Comparison of ENCODE assay signal across 12 mouse cellular contexts in genomic region chr1:62709770-62710335, GRCm38 (mm10). TPM values are rescaled to one million over a fixed set of nuclear protein-coding genes. Genes with fewer than 3 reads are reported as not detected.
A peak's percentile ranks its signal among the peaks of the same experiment; 100 is the strongest.
DNase-seq lines count a peak whose midpoint lies in the region; ATAC-seq lines count a peak whose summit lies in the region.
"Had no signal": no experiment of that assay in that cellular context is flagged by ENCODE, and none has a peak within 500 bp of the region (broad histone marks: within the 10 kb centered on the region; RNA-seq: fewer than 3 reads in every experiment).

No protein-coding gene starts in this region.

- H3K36me3 ChIP-seq in forebrain, embryonic 13.5 days (ENCODE audit: poor library complexity, severe bottlenecking), result no peaks in the 10 kb centered on the region
- no peaks in the 10 kb centered on the region for H3K36me3 ChIP-seq in forebrain, embryonic 10.5 days (replicated peaks)
- 0 out of 2 replicates have a peak, but pooled peaks cover 2% of the 10 kb centered on the region for H3K36me3 ChIP-seq in embryonic facial prominence, embryonic 14.5 days (ENCODE audit: control insufficient read depth, insufficient read depth, low read length)
- no peaks in the 10 kb centered on the region for H3K36me3 ChIP-seq in limb, embryonic 12.5 days
- H3K36me3 ChIP-seq: limb, embryonic 15.5 days had no signal

- no peak for DNase-seq in forebrain, embryonic 10.5 days (ENCODE audit: extremely low spot score, low spot score)
- DNase-seq in kidney, postnatal 10 days, result peak; percentile 55
- no peak for DNase-seq in kidney, adult 8-10 months
- DNase-seq in embryonic facial prominence, embryonic 14.5 days (ENCODE audit: low spot score), result no peak
- no peak for DNase-seq in cerebellum, postnatal 10 days
- DNase-seq: cerebellum, adult 9-10 months had no signal

- H3K9ac ChIP-seq in forebrain, embryonic 13.5 days, result peak overlapping the region; percentile 40; the same call in 1 of the 2 replicates
- H3K9ac ChIP-seq in embryonic facial prominence, embryonic 14.5 days (ENCODE audit: low read depth, low read length), result no peak overlapping the region
- H3K9ac ChIP-seq in limb, embryonic 12.5 days (replicated peaks), result no peak overlapping the region
- H3K9ac ChIP-seq: limb, embryonic 15.5 days had no signal

- peak overlapping the region; percentile 90 for H3K4me2 ChIP-seq in forebrain, embryonic 13.5 days
- H3K4me2 ChIP-seq in embryonic facial prominence, embryonic 14.5 days (ENCODE audit: low read depth, low read length), result peak overlapping the region; percentile 88; the same call in 1 of the 2 replicates
- H3K4me2 ChIP-seq in limb, embryonic 12.5 days, result peak overlapping the region; percentile 90
- H3K4me2 ChIP-seq: limb, embryonic 15.5 days had no signal

- peaks cover 48% of the 10 kb centered on the region for H3K27me3 ChIP-seq in forebrain, embryonic 13.5 days
- peaks cover 69% of the 10 kb centered on the region for H3K27me3 ChIP-seq in forebrain, embryonic 10.5 days (ENCODE audit: poor library complexity, severe bottlenecking)
- 0 out of 2 replicates have a peak, but pooled peaks cover 8% of the 10 kb centered on the region for H3K27me3 ChIP-seq in embryonic facial prominence, embryonic 14.5 days (replicated peaks; ENCODE audit: control insufficient read depth, insufficient read depth, low read length)
- H3K27me3 ChIP-seq in limb, embryonic 12.5 days, result peaks cover 29% of the 10 kb centered on the region

- peak overlapping the region; percentile 3; the same call in 1 of the 2 replicates for H3K4me3 ChIP-seq in forebrain, embryonic 13.5 days
- H3K4me3 ChIP-seq in forebrain, embryonic 10.5 days, result no peak overlapping the region
- H3K4me3 ChIP-seq in embryonic facial prominence, embryonic 14.5 days (ENCODE audit: low read depth, low read length), result no peak overlapping the region
- no peak overlapping the region; the same call in 1 of the 2 replicates for H3K4me3 ChIP-seq in limb, embryonic 12.5 days (replicated peaks)
- H3K4me3 ChIP-seq: limb, embryonic 15.5 days; myocyte had no signal

- ATAC-seq in forebrain, embryonic 13.5 days, result no peak
- no peak for ATAC-seq in embryonic facial prominence, embryonic 14.5 days (ENCODE audit: low read depth)
- ATAC-seq in limb, embryonic 12.5 days (ENCODE audit: insufficient number of reproducible peaks, insufficient read depth, low FRiP score, low TSS enrichment, low read depth), result no peak
- ATAC-seq in activated CD4-positive, CD25-positive, alpha-beta regulatory T cell, adult 4 months, result no peak

- no peaks in the 10 kb centered on the region for H3K9me3 ChIP-seq in forebrain, embryonic 13.5 days (replicated peaks)
- H3K9me3 ChIP-seq in forebrain, embryonic 10.5 days, result no peaks in the 10 kb centered on the region
- no peaks in the 10 kb centered on the region for H3K9me3 ChIP-seq in embryonic facial prominence, embryonic 14.5 days (ENCODE audit: control insufficient read depth, low read length)
- H3K9me3 ChIP-seq in limb, embryonic 12.5 days, result no peaks in the 10 kb centered on the region
- H3K9me3 ChIP-seq: limb, embryonic 15.5 days had no signal

- H3K27ac ChIP-seq in forebrain, embryonic 13.5 days, result no peak overlapping the region
- H3K27ac ChIP-seq in forebrain, embryonic 10.5 days, result no peak overlapping the region
- no peak overlapping the region for H3K27ac ChIP-seq in embryonic facial prominence, embryonic 14.5 days (replicated peaks; ENCODE audit: low read depth, low read length)
- no peak overlapping the region for H3K27ac ChIP-seq in limb, embryonic 12.5 days
- H3K27ac ChIP-seq: limb, embryonic 15.5 days; macrophage had no signal

- 42% methylated on average over 5 of the region's 5 CpGs for WGBS in forebrain, embryonic 13.5 days
- WGBS in forebrain, embryonic 10.5 days, result 54% methylated on average over 5 of the region's 5 CpGs
- 50% methylated on average over 4 of the region's 5 CpGs for WGBS in embryonic facial prominence, embryonic 14.5 days
- WGBS in limb, embryonic 12.5 days, result 32% methylated on average over 5 of the region's 5 CpGs

- H3K4me1 ChIP-seq in forebrain, embryonic 13.5 days, result peaks cover 55% of the 10 kb centered on the region
- peaks cover 56% of the 10 kb centered on the region for H3K4me1 ChIP-seq in forebrain, embryonic 10.5 days
- H3K4me1 ChIP-seq in embryonic facial prominence, embryonic 14.5 days (ENCODE audit: control insufficient read depth, insufficient read depth, low read length), result peaks cover 21% of the 10 kb centered on the region
- peaks cover 65% of the 10 kb centered on the region for H3K4me1 ChIP-seq in limb, embryonic 12.5 days (replicated peaks)

RNA-seq across cellular contexts. Expression of gene Nrp2, which starts 6.8 kb away (rescaled TPM):
- polyA plus RNA-seq in forebrain, embryonic 13.5 days (2015; fragmentation: Nextera tagmentation; extraction: Ambion mirVana), result 19.5 and 28.3 TPM in 2 replicates
- 9.6 and 10.5 TPM in 2 replicates for polyA plus RNA-seq in forebrain, embryonic 10.5 days (2016; fragmentation: Nextera tagmentation; extraction: Ambion mirVana)
- 41.6 and 42.1 TPM in 2 replicates for polyA plus RNA-seq in embryonic facial prominence, embryonic 14.5 days (2014; fragmentation: Nextera tagmentation; extraction: Ambion mirVana)
- 70.7 and 86.2 TPM in 2 replicates for polyA plus RNA-seq in limb, embryonic 12.5 days (2016; fragmentation: Nextera tagmentation; extraction: Ambion mirVana)
- under 1 TPM in 1 of 2 experiments, not detected in 1; 0.19 TPM for polyA plus RNA-seq in activated CD4-positive, CD25-positive, alpha-beta regulatory T cell, adult 4 months (2017; shearing (Covaris generic))
